Comparison of ENCODE assay signal across 8 mouse cellular contexts in the genomic region with DNA sequence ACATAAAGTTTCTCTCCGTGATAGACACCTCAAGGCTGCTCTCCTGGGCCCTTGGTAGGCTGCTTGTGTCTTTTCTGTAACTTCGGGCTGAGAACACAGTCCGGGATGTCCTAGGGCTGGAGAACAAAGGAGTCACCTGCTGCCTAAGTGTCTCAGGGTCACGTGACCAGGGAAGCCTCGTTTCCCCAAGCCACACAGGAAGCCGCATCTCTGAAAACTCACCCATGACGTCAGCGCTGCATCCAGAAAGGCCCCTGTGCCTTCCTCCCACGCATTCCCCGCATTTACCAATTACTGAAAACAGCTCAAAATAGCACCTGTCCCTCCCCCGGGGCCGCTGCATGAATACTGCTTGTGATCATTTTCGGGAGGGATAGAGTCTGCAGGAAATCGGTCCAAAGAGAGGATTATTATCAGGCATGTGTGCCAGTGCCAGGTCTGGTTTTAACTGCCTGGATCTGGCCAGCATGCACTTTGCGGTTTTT.
A peak's percentile ranks its signal among the peaks of the same experiment; 100 is the strongest.
DNase-seq lines count a peak whose midpoint lies in the region; ATAC-seq and TF ChIP-seq lines count a peak whose summit lies in the region.

No protein-coding gene starts in this region.

- intact Hi-C loops in gastrocnemius, adult 2 months (cut with DNase I), result no loop called here

- DNase-seq in gastrocnemius, adult 2 months, result peak; percentile 30
- no peak for DNase-seq in gastrocnemius, postnatal 4 days (ENCODE audit: low spot score in 2 of 2)
- peak; percentile 80 for DNase-seq in Muller cell, postnatal 12 days (ENCODE audit: inconsistent ontology term)
- DNase-seq in embryo, embryonic 9.5 days (ENCODE audit: extremely low spot score), result peak; percentile 27
- peak; percentile 35 to 49 for DNase-seq in layer of hippocampus, postnatal 10 days (ENCODE audit: low spot score in 2 of 2)

- peak overlapping the region; percentile 35 for H3K4me2 ChIP-seq in heart, embryonic 13.5 days
- H3K4me2 ChIP-seq in neural tube, embryonic 13.5 days, result peak overlapping the region; percentile 30

- peak overlapping the region; percentile 34 for H3K4me3 ChIP-seq in gastrocnemius, adult 2 months
- no peak overlapping the region for H3K4me3 ChIP-seq in heart, embryonic 13.5 days
- no peak overlapping the region for H3K4me3 ChIP-seq in neural tube, embryonic 13.5 days

- peak overlapping the region; percentile 48; the same call in 1 of the 2 replicates for H3K27ac ChIP-seq in gastrocnemius, adult 2 months
- H3K27ac ChIP-seq in heart, embryonic 13.5 days (replicated peaks), result no peak overlapping the region
- H3K27ac ChIP-seq in neural tube, embryonic 13.5 days (replicated peaks), result no peak overlapping the region

- no peak for TF ChIP-seq CTCF in gastrocnemius, adult 2 months (IDR thresholded peaks at IDR 0.05)

- no peak for ATAC-seq in heart, embryonic 13.5 days (ENCODE audit: extremely low read depth, insufficient number of reproducible peaks, low FRiP score, low TSS enrichment)
- peak; percentile 47; the same call in 1 of the 2 replicates for ATAC-seq in neural tube, embryonic 13.5 days (ENCODE audit: low read depth)
- ATAC-seq in erythroid progenitor cell, adult 5-6 weeks (replicated peaks; ENCODE audit: low FRiP score, poor library complexity, severe bottlenecking), result no peak

- H3K4me1 ChIP-seq in heart, embryonic 13.5 days, result peaks cover 25% of the 10 kb centered on the region
- H3K4me1 ChIP-seq in neural tube, embryonic 13.5 days (replicated peaks), result peaks cover 33% of the 10 kb centered on the region

- WGBS in heart, embryonic 13.5 days, result 25% methylated on average over 15 of the region's 15 CpGs
- WGBS in neural tube, embryonic 13.5 days, result 38% methylated on average over 15 of the region's 15 CpGs

- H3K27me3 ChIP-seq in heart, embryonic 13.5 days (replicated peaks), result peaks cover 11% of the 10 kb centered on the region; the same call in 1 of the 2 replicates
- H3K27me3 ChIP-seq in neural tube, embryonic 13.5 days, result no peaks in the 10 kb centered on the region

- H3K9me3 ChIP-seq in heart, embryonic 13.5 days, result no peaks in the 10 kb centered on the region
- no peaks in the 10 kb centered on the region for H3K9me3 ChIP-seq in neural tube, embryonic 13.5 days

- no peak overlapping the region for H3K9ac ChIP-seq in heart, embryonic 13.5 days
- 0 out of 2 replicates have a peak overlapping the region, but pooled peaks have one; percentile 26 for H3K9ac ChIP-seq in neural tube, embryonic 13.5 days

- no peaks in the 10 kb centered on the region for H3K36me3 ChIP-seq in heart, embryonic 13.5 days
- H3K36me3 ChIP-seq in neural tube, embryonic 13.5 days, result no peaks in the 10 kb centered on the region

Comparison
In these comparisons a context has a peak if more than half of its experiments do, and no peak if none do; other contexts are left out.
1. DNase-seq: peak in gastrocnemius, adult 2 months (single experiment), Muller cell, postnatal 12 days (single experiment), embryo, embryonic 9.5 days (single experiment) and layer of hippocampus, postnatal 10 days (2 of 2); none in gastrocnemius, postnatal 4 days (0 of 2).